Mouse (Mus musculus) right cerebral cortex, adult 2 months (tissue): Measurements from ENCODE around the gene Anapc16.
A peak's percentile ranks its signal among the peaks of the same experiment; 100 is the strongest.

Experiments used
- DNase-seq, 2 experiments: peaks; one replicate each; pipeline ENCODE4 v3.0.0; 2021 to 2022; ENCODE audit warnings: low spot score in 2 of 2

Gene Anapc16

DNA sequence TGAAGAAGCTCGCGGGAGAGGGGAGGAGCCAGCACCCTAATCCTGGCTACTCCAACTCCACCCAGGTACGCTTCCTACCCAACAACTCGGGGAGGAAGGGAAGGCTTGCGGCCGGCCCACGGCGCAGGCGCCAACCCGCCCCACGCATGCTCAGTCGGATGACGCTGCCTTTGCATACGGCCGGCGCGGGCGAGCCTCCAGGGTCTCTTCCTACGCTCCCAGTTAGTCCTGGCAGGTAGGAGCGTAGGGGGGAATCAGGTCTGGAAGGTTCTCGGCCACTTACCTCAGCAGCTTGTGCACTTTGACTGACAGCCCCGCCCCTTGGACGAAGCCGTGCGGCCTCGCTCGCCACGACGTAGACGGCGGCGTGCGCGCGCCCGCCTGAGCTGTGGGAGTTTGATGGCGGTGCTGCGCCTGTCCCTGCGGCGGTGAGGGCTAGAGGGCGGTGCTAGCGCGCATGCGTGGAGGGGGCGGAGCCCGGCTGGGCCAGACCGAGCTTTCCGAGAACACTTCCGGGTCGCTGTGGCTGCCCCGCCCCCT lies at the start of gene Anapc16, which contains the start of gene Ascc1:
Gene Anapc16 (minus strand): TSS at position 463 of the 540 bp plus-strand sequence.
Gene Ascc1 (plus strand): TSS at position 133 of the 540 bp plus-strand sequence.
- peak; percentile 94 to 97 for DNase-seq

DNA sequence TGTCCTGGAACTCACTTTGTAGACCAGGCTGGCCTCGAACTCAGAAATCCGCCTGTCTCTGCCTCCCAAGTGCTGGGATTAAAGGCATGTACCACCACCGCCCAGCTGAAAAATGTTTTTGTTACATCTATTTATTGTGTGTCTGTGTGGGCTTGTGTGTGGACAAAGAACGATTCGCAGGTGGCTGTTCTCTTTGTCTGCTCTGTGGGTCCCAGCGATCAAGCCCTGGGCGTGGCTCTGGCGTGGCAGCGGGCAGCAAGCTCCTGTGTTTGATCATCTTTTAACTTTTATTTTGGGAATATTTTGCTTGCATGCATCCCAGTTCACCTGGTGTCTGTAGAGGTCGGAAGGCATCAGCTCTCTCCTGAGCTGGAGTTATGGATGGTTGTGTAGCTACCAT lies 47.6 kb upstream of the Anapc16 start:
- DNase-seq = no peak

DNA sequence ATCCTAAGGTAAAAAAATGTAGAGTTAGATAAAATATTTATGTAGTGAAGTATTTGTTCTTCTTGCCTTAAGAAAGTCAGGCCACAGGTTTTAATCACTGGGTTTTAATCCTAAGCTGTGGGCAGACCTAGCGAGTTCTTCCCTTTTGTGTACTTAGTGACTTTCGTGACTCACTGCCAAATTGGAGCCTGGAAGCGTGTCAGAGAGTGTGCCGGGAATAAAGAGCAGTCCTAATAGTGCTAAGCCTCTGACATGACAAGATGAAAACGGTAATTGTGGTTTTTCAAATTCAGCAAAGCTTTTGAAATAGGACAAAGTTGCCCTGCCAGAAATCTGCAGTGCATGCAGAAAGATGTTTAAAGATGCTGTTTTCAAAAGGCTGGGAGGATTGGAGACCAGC lies 43.8 kb upstream of the Anapc16 start:
- peak in 1 of 2 experiments; percentile 41 for DNase-seq

DNA sequence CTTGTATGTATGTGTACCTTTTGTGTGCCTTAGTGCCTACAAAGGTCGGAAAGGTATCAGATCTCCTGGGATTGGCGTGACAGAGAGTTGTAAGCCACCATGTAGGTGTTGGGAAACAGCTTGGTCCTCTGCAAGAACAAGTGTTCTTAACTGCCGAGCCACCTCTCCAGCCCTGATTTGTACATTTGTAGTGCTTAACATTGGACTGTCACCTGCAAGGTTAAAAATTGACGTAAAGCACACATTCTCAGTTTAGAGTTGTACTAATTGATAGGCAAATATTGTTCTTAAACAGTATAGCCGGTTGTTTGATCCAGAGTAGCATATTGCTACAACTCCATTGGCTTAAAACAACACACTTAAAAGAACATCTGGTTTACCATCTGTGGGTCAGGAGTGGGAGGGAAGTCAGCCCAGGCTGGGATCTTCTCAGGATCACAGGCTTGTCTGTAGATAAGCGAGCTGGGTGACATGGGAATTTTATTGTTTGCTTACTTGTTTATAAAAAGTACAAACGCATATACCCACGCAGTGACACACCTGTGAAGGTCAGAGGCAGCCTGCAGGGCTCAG lies 39.5 kb upstream of the Anapc16 start:
- no peak for DNase-seq

DNA sequence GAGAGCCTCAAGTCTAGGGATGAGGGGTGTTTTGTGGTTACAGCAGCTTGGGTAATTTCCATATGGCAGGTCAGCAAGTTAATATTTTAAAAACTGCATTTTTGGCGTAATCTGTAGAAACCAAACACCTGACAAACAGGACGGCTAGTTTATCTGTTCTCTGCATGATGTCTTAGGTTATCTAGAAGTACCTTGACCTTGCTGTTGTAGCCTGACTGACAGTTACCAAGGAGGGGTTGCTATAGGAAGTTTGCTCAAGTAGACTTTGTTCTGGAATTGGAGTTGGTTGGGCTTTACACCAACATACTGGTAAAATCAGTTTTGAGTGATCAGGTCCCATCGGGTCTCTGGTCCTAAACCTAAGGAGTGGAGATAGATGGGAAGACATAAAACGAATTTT lies 32.8 kb upstream of the Anapc16 start:
- no peak for DNase-seq

DNA sequence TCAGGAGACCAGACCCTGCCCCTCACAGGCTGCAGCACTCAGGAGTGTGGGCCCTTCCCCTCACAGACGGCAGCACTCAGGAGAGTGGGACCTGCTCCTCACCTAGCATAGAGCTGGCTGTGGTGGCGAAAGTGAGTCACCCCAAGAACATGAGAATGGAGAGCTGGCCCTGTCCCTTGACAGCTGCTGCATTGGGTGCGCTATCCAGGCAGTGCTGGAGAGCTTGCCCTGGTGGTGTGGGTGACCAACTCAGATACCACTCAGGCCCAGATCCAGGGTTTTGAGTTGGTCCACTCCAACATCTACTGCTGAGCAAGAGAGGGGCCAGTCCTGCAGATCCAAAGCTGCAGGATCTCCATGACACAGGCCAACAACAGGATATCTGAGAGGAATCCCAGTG lies 31.7 kb upstream of the Anapc16 start:
- no peak for DNase-seq

DNA sequence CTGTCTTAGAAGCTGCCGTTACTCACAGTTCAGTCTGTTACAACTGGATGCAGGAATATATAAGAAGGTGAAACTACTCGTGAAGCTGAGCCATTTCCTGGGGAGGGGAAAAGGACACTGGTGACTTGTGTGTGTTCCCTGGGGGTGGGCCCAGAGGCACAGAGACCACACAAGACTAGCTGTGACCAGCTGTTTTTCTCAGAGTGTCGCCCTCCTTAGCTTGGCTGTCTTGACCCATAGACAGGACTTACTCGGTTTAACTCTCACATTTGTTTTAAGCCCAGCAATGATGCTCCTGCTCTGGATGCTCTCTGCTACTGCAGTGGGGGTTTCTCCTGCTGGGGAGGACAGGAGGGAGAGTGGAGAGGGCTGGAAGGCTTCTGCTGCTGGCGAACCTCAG lies 30.1 kb upstream of the Anapc16 start:
- no peak for DNase-seq

DNA sequence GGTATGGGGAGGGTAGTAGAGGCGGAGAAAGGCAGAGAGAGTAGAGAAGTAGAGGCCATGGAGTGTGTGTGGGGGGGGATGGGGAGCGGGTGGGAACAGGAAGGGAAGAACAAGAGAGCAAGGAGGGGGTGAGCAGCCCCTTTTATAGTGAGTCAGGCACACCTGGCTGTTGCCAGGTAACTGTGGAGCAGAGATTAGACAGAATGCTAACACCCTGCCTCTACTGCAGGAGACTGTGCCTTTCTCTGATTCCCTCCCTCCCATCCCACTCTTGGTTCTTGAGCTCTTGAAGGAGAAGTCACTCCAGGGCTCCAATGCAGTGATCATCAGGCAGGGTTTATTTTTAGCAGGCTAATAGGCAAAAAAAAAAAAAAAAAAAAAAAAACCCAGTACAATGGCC lies 29.7 kb upstream of the Anapc16 start:
- DNase-seq = no peak

DNA sequence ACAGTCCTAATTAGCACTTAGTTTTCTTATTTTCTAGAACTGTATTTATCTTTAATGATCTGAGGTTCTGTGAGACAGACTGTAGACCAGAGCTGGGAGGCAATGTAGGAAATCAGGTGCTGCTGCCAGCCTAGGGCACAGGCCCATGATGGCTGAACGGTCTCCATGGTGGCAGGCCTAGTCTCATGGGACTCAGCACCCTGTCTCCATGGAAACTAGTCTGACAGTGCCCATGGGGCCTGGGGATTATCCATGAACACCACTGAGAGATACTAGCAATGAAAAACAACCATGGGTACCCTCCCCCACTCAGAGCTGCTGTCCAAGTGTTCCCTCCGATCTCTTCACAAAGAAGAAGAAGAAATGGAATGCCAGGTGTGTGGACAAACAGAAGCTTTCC lies 29.1 kb upstream of the Anapc16 start:
- no peak for DNase-seq

DNA sequence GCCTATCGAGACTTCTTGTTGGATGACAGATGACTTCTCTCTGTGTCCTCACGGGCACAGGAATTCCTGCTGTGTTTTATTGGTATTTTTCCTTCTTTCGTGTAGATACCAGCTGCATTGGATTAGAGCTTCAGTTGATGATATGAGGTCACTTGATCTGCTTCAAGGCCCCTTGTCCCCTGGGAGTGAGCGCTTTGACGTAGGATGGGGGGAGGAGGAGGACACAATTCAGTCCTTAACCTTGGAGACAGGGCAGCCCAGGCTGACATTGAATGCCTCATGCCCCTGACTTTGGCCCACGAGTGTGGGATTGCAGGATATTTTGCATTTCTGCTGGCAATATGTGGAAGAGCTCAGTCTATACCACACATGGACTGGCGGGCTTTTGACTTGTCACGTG lies 28.6 kb upstream of the Anapc16 start:
- DNase-seq = no peak

DNA sequence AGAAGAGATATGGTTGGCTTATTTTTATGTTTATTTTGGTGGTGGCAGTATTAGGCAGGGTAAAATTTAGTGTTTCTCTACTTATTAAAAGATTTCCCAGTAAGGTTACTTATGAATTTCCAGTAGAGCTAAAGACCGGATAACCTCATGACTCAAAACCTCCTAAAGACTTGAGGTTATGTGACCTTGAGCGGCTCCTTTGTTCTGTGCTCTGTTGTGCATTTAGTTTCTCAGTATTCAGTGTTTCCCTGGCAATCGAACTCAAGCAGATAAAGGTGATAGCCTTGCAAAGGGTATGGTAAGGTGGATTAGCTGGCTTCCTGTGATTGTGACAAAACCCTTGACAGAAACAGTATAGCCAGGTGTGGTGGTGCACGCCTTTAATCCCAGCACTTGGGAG lies 26.5 kb upstream of the Anapc16 start:
- no peak for DNase-seq

DNA sequence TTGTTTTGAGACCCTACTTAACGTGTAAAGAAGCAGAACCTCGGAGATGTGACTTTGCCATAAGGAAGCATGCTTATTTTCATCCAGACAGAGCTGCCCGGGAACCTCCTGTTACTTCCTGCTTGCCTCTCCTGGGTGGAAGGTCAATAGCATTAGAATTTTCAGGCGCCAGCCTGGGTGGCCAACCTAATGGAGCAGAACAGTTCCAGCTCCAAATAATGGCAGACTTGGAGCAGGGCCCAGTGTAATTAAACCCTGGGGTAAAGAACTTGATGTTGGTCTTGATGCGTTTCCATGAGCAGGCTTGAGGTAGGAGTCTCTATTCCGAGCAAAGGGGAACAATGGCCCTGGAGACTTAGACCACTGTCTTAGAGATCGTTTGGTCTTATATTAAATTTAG lies 26.0 kb upstream of the Anapc16 start:
- DNase-seq = no peak

DNA sequence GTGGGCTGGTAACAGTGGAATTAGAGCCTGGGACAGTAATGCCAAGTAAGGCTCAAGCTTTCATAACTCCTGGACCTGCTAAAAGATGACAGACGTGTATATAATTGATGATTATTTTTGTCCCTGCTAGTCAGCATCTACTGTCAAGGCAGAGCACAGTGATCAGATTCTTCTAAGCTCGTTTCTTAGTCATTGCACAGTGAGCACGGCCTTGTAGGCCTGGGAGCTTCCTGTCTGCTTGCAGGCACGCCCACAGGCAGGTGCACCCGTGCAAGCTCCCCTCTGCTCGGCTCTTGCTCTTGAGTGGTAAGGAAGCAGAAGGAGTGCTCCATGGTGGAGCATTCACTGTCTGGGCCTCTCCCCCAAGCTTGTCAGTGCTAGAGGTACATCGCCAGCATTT lies 25.2 kb upstream of the Anapc16 start:
- no peak for DNase-seq

DNA sequence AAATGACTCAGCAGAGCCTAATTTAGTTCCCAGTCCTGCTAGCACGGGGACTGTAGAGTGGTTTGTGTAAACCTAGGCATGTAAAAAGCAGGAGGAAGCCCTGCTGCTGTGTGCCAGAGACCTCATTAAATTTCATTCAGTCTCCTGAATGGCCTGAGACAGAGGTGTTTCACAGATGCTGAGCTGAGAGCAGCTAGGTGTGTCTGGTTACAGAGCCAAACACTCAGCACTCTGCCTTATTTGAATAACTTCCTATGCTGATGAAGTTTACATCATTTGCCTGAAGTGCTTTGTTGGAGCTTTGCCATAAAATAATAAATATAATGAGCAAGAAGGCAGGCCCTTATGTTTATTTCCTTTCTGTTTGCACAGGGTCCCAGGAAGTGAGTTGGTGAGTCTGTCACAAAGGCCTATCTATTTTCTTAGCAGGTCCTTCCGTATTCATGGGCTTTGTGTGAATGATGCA lies 24.7 kb upstream of the Anapc16 start:
- DNase-seq = peak in 1 of 2 experiments; percentile 17

DNA sequence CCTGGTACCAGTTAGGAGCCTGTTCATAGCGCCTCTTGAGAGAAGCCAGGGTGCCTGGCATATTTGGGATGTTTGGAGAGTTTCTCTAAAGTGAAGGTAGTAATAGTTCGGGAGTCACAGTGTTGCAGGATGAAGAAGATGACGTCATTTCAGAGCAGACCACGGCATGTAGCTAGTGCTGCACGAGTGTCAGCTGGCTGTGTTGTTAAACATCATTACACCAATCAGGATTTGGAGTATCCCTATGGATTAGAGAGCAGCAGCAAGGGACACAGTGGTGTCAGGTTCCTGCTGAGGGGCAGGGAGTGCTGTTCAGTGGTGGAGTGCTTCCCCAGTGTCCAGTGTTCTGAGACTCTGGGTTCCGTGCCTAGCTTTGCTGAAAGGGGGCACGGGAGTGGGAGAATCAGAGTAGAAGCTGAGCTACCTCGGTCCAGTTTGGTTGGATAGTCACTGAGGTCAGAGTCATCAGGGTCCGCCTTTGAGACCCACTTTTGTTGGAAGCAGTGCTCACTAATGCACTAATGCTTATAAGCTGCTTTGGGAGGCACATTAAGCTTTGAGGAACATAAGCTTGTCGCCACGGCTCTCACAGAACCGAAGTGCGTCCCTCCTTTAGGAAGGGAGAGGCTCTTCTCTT lies 23.9 kb upstream of the Anapc16 start:
- no peak for DNase-seq

DNA sequence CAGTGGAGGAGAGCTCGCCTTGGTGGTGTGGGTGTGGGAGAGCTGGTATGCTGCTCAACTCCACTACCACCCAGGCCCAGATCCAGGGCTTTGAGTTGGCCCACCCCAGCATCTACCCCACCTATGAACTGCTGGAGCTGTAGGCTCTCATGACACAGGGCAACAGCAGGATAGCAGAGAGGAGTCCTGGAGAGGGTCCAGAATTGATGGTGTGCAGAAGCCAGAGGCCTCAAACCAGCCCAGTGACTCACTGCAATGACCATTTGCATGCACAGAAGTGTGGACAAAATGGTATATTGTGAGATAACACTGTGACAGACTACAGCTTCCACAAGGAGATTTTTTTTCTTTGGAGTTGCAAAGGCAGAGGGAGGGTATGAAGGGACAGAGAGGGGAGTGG lies 20.8 kb upstream of the Anapc16 start:
- DNase-seq = no peak

DNA sequence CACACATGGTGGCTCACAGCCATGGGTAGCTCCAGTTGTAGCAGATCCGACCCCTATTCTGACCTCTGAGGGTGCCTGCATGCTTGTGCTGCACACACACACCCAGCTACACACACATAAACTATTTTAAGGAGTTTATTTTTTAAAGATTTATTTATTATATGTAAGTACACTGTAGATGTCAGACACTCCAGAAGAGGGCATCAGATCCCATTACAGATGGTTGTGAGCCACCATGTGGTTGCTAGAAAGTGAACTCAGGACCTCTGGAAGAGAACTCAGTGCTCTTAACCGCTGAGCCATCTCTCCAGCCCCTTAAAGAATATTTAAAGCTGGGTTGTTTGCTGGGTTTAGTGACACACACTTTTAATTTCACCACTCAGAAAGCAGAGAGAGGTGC lies 16.4 kb upstream of the Anapc16 start:
- DNase-seq = no peak

DNA sequence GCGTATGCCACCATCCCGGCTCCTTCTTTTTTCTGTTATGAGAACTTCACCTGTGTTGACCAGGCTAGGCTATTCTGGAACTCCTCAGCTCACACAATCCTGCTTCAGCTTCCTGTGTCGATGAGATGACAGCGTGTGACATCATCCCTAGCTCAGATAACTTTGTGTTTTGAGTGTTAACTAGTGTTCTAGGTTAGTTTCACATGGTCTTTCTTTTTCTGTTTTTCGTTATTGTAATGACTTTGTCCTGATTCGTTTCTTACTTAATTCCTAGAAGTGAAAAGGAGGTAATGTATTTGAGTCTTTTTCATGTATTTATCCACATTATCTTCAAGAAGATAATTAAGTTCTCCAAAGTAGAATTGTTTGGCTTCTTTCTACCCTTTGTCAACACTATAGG lies 13.3 kb upstream of the Anapc16 start:
- no peak for DNase-seq

DNA sequence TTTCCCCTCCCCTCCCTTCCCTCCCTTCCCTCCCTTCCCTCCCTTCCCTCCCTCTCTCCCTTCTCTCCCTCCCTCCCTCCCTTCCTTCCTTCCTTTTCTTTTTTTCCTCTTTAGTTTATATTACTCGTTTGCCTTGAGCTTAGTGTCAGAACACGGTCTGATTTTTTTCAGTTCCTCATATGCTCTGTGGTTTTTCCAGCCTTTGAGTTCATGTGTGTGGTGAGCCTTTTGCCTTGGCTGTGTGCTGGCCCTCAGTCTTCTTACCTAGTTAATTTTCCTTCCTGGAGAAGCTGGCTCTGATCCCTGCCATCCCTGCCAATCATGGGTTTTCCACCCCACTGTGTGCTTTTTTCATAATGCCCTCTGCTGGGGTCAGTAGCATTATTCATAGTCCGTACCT lies 6.2 kb upstream of the Anapc16 start:
- DNase-seq = no peak

DNA sequence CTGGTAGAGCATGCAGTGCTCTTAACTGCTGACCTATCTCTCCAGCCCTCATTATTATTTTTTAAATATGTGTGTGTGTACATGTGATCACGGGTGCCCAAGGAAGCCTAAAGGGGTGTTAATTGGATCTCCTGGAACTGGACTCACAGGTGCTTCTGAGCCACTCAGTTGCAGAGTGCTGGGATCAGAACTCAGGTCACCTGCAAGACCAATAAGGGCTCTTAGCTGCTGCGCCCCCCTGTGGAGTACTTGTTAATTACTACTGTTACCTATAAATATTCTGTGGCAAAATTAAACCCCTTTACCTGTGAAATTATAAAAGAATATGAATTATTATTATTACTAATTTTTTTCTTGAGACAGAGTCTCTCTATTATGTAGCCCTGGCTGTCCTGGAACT lies 2.3 kb upstream of the Anapc16 start:
- DNase-seq = no peak

DNA sequence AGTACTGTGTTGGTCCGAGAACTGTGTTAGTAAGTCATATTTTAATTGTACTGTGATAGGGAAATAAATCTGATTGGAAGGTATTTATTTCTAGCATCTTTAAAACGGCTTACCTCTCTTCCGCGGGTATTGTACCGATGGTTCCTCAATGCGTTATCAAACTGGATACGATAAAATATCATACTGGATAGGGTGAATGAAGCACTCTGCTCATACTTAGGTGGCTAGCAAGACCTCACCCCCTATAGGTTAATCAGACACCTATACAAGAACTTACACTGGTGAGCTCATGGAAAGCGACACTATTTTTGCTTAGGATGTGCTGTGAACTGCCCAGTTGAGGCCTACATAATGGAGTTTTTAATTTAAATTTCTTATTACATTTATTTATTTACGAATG lies 912 bp upstream of the Anapc16 start:
- DNase-seq = no peak

DNA sequence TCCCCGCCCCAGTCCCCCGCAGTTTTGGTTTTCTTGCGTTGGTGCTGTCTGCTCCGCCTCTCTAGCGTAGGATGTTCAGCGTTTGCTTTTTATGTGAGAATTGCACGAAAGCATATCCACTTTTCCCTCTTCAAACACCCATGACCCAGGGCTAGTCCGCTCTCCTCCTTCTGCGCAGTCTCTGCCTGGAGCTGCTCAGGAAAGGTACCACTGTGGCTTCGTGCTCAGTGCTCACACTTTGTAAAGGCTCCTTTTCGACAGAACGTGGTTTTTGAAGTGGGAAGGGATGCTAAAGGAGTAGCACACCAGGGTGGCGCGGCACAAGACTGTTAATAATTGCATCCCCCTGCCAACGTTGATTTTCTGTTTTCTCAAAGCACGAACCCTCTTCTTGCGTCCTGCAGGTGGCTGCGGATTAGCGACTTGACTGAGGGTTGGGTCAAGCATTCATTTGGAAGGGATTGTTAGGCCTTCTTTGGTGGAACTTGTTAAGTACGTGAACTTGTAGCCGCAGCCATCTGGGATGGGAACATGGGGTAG lies 348 bp upstream of the Anapc16 start:
- no peak for DNase-seq

DNA sequence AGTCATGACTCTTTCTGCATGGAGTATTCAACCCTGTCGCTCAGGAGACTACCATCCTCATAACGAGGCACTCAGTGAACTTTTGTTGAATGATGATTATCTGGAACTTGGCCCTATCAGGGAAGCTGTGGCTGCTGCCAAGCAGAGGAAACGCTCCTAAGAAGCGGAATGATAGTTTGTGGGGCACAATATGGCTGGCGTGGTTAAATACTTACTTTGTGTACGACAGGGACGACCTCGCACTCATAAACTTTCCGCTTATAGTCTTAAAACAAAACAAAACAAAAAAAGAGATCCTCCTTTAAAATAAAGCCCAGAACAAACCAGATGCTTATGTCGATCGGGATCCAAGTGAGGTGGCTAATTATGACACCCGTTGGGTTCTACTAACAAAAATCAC lies 732 bp downstream of the Anapc16 start:
- no peak for DNase-seq
